Mouse (Mus musculus): ENCODE measurements around the gene Btg3.

Gene Btg3

GRCm38 (mm10) chr16:78346662-78347327, 30.2 kb downstream of the Btg3 start:
- no peak for DNase-seq (ENCODE audit: low read depth in 1 of 2, low spot score in 2 of 2)

- no peak for DNase-seq (ENCODE audit: low read depth in 1 of 2, low spot score in 2 of 2)
Observed at GRCm38 (mm10) chr16:78343792-78344191, 33.2 kb downstream of the Btg3 start.

GRCm38 (mm10) chr16:78342767-78343166, 34.2 kb downstream of the Btg3 start:
- DNase-seq (ENCODE audit: low read depth in 1 of 2, low spot score in 2 of 2), result no peak

- no peak for DNase-seq (ENCODE audit: low read depth in 1 of 2, low spot score in 2 of 2)
Observed at GRCm38 (mm10) chr16:78341356-78341755, 35.6 kb downstream of the Btg3 start.

- DNase-seq (ENCODE audit: low read depth in 1 of 2, low spot score in 2 of 2), result no peak
Observed at GRCm38 (mm10) chr16:78337226-78337625, 39.8 kb downstream of the Btg3 start.

- no peak for DNase-seq (ENCODE audit: low read depth in 1 of 2, low spot score in 2 of 2)
Observed at GRCm38 (mm10) chr16:78327999-78328398, 49.0 kb downstream of the Btg3 start.

GRCm38 (mm10) chr16:78327562-78327961, 49.4 kb downstream of the Btg3 start:
- no peak for DNase-seq (ENCODE audit: low read depth in 1 of 2, low spot score in 2 of 2)

GRCm38 (mm10) chr16:78325972-78326848, 50.8 kb downstream of the Btg3 start:
- no peak for DNase-seq (ENCODE audit: low read depth in 1 of 2, low spot score in 2 of 2)

- no peak for DNase-seq (ENCODE audit: low read depth in 1 of 2, low spot score in 2 of 2)
Observed at GRCm38 (mm10) chr16:78322140-78322539, 54.9 kb downstream of the Btg3 start.

GRCm38 (mm10) chr16:78321559-78321958, 55.4 kb downstream of the Btg3 start:
- DNase-seq (ENCODE audit: low read depth in 1 of 2, low spot score in 2 of 2), result no peak

GRCm38 (mm10) chr16:78319711-78320110, 57.3 kb downstream of the Btg3 start:
- DNase-seq (ENCODE audit: low read depth in 1 of 2, low spot score in 2 of 2), result no peak

GRCm38 (mm10) chr16:78317960-78318359, 59.0 kb downstream of the Btg3 start:
- no peak for DNase-seq (ENCODE audit: low read depth in 1 of 2, low spot score in 2 of 2)

- peak in 1 of 2 experiments; percentile 4 for DNase-seq (ENCODE audit: low read depth in 1 of 2, low spot score in 2 of 2)
Observed at GRCm38 (mm10) chr16:78316849-78317248, 60.1 kb downstream of the Btg3 start.

GRCm38 (mm10) chr16:78314026-78314425, 63.0 kb downstream of the Btg3 start:
- DNase-seq (ENCODE audit: low read depth in 1 of 2, low spot score in 2 of 2), result no peak

- DNase-seq (ENCODE audit: low read depth in 1 of 2, low spot score in 2 of 2), result no peak
Observed at GRCm38 (mm10) chr16:78313135-78313887, 63.7 kb downstream of the Btg3 start.

- no peak for DNase-seq (ENCODE audit: low read depth in 1 of 2, low spot score in 2 of 2)
Observed at GRCm38 (mm10) chr16:78309258-78309657, 67.7 kb downstream of the Btg3 start.

GRCm38 (mm10) chr16:78307476-78308192, 69.4 kb downstream of the Btg3 start:
- DNase-seq (ENCODE audit: low read depth in 1 of 2, low spot score in 2 of 2), result no peak

GRCm38 (mm10) chr16:78306606-78307005, 70.4 kb downstream of the Btg3 start:
- no peak for DNase-seq (ENCODE audit: low read depth in 1 of 2, low spot score in 2 of 2)

GRCm38 (mm10) chr16:78305606-78306100, 71.3 kb downstream of the Btg3 start:
- no peak for DNase-seq (ENCODE audit: low read depth in 1 of 2, low spot score in 2 of 2)

GRCm38 (mm10) chr16:78302678-78303050, 74.3 kb downstream of the Btg3 start:
- no peak for DNase-seq (ENCODE audit: low read depth in 1 of 2, low spot score in 2 of 2)

Measured in monocyte, adult 2 months (primary cell).